Mouse (Mus musculus) neural tube, embryonic 12.5 days (tissue): ENCODE measurements at regions not wholly inside any gene's neighbourhood (a gene's known extent, or its start where the extent isn't known, plus 50 kb on each side); places are given as distances from the start of the nearest gene placed in this dataset.

ENCODE experiments used
- ATAC-seq: fragments of 200-750 bp; cut with Nextera tagmentation; 2 replicates; pipeline ENCODE4 v1.8.0; 2017; ENCODE audit warnings: low read depth, mild to moderate bottlenecking, moderate TSS enrichment, moderate library complexity; ENCODE audit not compliant: low FRiP score
- H3K27ac ChIP-seq: fragments of 300-500 bp; sonication (generic); 2 replicates; pipeline ENCODE4 v1.5.1; 2016
- H3K27me3 ChIP-seq: fragments of 300-500 bp; sonication (generic); replicated peaks from 2 replicates; pipeline ENCODE4 v1.6.1; 2016; ENCODE audit warnings: mild to moderate bottlenecking
- H3K36me3 ChIP-seq: fragments of 300-500 bp; sonication (generic); 2 replicates; pipeline ENCODE4 v1.6.1; 2016; ENCODE audit warnings: mild to moderate bottlenecking
- H3K4me1 ChIP-seq: fragments of 300-500 bp; sonication (generic); 2 replicates; pipeline ENCODE4 v1.6.1; 2016
- H3K4me2 ChIP-seq: fragments of 300-500 bp; sonication (generic); replicated peaks from 2 replicates; pipeline ENCODE4 v1.6.1; 2016; ENCODE audit warnings: mild to moderate bottlenecking
- H3K4me3 ChIP-seq: fragments of 300-500 bp; sonication (generic); 2 replicates; pipeline ENCODE4 v1.5.1; 2016
- H3K9ac ChIP-seq: fragments of 300-500 bp; sonication (generic); 2 replicates; pipeline ENCODE4 v1.6.1; 2016; ENCODE audit warnings: mild to moderate bottlenecking
- H3K9me3 ChIP-seq: fragments of 300-500 bp; sonication (generic); 2 replicates; pipeline ENCODE4 v1.6.1; 2016; ENCODE audit warnings: mild to moderate bottlenecking
- WGBS: fragments of 180-500 bp; shearing (Covaris S2); methylation state at CpG from one replicate; pipeline ENCODE4 v1.1.7; 2016; 5-methylcytosine and 5-hydroxymethylcytosine counted together

DNA sequence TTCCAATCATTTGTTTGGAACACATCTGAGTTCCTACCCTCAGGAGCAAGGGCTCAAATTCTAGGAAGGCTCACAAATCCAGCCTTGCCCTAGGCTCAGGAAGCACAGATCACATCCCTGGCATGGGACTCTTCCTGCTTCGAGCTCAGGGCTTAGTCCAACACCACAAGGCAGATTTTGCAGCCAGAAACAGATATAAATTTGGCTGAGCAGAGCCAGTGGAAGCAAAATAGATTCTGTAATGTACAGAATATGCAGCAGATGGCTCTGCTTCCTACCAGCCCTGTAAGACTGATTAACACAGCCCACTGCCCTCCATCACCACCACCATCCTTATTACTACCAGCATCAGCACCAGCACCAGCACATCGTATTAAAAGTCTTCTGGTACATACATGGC lies 56.4 kb upstream of the Syt6 start:
- Histone ChIP-seq H3K9me3 (no peaks in the 10 kb centered on the region), H3K4me3 (no peak overlapping the region), H3K4me2 (no peak overlapping the region), H3K27ac (no peak overlapping the region), H3K9ac (no peak overlapping the region), H3K36me3 (no peaks in the 10 kb centered on the region), H3K27me3 (no peaks in the 10 kb centered on the region), H3K4me1 (no peaks in the 10 kb centered on the region)
- 86% methylated on average over 2 of the region's 2 CpGs for WGBS
- ATAC-seq = no peak
